Mouse (Mus musculus) CH12.LX (cell line): ENCODE data around the gene Zfp281.

ENCODE experiments used
- CTCF ChIP-seq, 2 experiments: IDR thresholded peaks in 1 of 2; conservative IDR thresholded peaks in 1 of 2; 2 replicates each; pipeline ENCODE4 v1.5.1; 2011 to 2012; ENCODE audit warnings: low read depth in 2 of 2, low read length in 2 of 2, improper control_type of control experiment in 1 of 2, inconsistent platforms in 1 of 2, mild to moderate bottlenecking in 1 of 2, moderate library complexity in 1 of 2
- POLR2A ChIP-seq: IDR thresholded peaks from 2 replicates; pipeline ENCODE4 v1.6.1; 2011; ENCODE audit warnings: low read depth, mild to moderate bottlenecking, improper control_type of control experiment, low read length

- no peak for TF ChIP-seq CTCF (conservative IDR thresholded peaks at IDR 0.05 in 1 of 2, IDR thresholded peaks at IDR 0.05 in 1 of 2; ENCODE audit: low read depth in 2 of 2, low read length in 2 of 2)
- TF ChIP-seq POLR2A, result no peak
Observed at GRCm38 (mm10) chr1:136677847-136678325, 53.2 kb downstream of the Zfp281 start.
